Mouse (Mus musculus) adipocyte (in vitro differentiated cells): Measurements from ENCODE around the gene Olfr430.
"Not testable (repeated sequence)": the region's sequence is repeated elsewhere in the genome, so short reads cannot be mapped to it uniquely, and the experiment has no call there.

Experiments
- DNase-seq: peaks from one replicate; pipeline ENCODE4 v3.0.0-alpha.2; 2016; ENCODE audit warnings: low spot score

The Olfr430 gene

DNA sequence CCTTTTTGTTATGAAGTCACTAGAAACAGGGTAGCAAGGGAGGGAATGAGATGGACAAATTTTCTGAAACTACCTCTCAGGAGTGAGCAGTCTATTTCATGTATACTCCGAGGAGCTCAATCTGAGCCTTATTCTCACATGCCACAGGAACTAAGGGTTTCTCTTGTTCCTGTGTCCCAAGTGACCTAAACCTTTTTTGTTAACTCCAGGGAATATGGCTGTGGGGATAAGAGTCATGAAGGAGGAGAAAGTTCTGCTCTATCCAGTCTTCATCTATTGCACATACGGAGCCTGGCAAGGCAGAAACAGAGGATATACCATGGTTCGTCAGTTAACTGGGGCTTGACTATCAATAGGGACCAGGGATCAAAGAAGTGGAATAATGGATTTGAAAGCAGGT, at the start of gene Olfr430:
TSS of gene Olfr430 (plus strand) at position 301 of the 400 bp plus-strand sequence.
- DNase-seq, result no peak

DNA sequence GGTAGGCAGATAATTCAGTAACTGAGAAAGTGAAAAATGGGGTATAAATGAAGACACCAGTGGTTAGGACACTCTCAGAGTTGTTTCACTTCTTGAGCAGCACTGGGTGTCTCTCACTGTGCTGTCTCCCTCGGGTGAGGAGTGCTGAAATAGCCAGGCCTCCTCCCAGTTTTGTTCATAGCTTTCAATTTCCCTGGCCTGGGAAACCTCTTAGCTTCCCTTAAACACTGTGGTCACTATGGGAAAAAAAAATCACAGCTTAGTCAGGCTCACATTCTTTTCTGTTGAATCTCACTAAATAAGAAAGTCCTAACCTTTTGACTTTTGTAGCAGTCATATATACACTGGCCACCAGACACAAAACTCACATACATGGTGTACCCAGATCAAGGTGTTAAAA, 34.7 kb upstream of the Olfr430 start, which contains the start of gene Ifi205:
TSS of gene Ifi205 (minus strand) at position 113 of the 400 bp plus-strand sequence.
- no peak for DNase-seq

DNA sequence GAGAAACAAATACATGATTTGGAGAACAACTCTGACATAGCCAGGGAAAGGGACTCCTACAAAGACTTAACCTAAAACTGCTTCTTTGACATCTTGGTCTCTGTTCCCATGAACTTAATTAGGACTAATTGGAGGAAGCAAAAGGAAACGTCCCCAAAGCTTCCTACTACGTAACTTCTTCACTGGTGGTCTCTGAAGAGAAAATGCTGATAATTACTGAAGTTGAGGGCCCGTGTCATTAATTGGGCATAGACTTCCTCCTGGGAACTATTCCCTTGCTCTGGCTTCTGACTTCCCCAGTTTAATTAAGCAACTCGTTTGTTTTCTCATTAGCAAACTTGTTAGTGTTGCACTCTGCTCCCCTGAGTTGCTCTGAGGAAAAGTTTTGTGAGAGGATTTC, 30.6 kb upstream of the Olfr430 start:
- DNase-seq, result no peak

DNA sequence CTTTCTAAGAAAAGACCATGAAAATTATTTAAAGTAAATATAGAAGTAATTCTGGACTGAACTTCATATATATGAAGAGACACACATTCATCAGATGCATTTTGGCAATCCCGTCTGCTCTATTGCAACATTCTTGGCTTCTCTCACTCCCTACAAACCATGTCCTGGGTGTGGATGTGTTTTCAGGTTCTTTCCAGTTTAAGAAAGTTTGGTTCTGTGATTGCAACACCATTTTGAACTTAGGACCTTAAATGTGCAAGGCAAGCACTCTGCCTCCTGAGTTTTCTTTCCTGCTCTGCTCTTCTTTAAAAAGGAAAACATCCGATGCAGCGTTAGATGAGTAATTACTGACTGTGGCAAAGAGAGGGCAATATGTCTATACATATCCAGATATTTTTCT, 27.9 kb upstream of the Olfr430 start:
- peak; percentile 89 for DNase-seq

DNA sequence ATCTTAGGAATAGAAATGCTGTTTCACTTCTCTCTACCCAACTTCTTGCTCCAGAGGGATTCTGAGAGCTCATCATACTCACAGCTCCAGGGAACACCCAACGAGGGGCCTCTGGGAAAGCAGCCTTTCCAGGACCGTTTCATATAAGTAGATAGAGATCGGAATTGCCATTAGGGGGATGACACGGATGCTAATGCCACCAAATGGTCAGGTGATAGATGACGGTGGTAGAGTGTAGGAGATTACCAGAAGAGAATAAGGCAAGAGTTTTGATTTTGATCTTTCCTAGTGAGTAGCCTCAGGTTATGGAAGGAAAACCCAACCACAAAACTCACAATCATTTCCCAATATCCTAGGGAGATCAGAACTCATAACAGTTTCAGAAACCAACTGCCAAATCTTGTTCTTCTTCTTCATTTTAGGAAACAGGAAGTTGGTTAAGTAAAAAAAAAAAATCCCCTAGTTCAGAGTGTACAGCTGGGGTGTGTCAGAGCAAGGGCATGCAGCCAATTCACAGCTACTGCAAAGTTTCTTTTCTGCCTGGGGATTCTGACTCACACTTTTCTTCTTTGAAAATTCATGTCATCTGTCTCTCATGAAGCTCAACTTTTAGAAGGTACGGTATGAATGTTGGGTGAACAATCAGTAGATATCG, 25.8 kb upstream of the Olfr430 start, which contains the start of gene Olfr433:
TSS of gene Olfr433 (plus strand) at position 183 of the 655 bp plus-strand sequence.
- peak; percentile 72 for DNase-seq

DNA sequence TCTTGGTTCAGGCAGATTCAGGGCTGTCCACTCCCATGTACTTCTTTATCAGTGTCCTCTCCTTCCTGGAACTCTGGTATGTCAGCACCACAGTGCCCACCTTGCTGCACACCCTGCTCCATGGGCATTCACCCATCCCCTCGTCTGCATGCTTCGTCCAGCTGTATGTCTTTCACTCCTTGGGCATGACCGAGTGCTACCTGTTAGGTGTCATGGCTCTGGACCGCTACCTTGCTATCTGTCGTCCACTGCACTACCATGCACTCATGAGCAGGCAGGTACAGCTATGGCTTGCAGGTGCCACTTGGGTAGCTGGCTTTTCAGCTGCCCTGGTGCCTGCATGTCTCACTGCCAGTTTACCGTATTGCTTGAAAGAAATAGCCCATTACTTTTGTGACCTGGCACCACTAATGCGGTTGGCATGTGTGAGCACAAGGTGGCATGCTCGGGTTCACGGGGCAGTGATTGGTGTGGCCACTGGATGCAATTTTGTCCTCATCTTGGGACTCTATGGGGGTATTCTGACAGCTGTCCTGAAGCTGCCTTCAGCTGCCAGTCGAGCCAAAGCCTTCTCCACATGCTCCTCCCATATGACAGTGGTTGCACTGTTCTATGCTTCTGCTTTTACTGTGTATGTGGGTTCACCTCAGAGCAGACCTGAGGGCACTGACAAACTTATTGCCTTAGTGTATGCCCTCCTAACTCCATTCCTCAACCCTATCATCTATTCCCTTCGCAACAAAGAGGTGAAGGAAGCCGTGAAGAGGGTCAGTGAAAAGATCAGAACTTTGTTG, 24.1 kb upstream of the Olfr430 start:
- DNase-seq, result not testable (repeated sequence)

DNA sequence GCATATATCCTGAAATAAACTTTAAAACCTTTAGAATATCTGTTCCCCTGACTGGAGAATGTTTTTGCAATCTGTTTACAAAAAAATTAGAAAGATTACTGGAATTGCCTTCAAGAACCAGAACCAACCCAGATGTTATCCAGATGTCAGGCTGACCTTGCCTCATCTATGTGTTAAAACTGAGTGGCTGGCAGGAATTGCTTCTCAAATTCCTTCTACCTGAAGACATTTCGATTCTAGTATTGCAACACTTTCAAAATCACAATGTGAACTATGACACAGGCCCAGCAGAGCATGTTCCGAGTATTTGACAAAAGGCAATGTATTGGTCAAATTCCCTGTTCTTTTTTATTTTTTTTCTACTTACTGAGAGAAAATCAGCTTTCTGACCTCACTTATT, 22.0 kb upstream of the Olfr430 start:
- DNase-seq, result peak; percentile 72

DNA sequence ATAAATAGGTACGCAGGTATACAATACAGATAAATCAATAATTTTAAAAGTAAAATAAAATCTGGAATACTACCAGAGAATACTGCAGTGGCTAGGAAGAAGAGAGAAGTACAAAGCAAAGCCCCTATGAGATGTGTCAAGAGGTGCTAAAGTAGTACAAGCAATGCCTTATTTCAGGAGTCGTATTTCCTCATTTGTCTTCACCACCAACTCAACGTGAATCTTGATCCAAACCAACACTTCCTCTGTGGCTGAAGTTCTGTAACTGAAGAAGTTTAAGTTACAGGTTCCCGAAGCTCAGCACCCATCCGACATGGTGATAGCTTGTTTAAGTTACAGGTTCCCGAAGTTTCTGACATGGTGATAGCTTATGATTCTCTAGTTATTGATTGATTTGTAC, 18.2 kb upstream of the Olfr430 start:
- DNase-seq, result not testable (repeated sequence)

DNA sequence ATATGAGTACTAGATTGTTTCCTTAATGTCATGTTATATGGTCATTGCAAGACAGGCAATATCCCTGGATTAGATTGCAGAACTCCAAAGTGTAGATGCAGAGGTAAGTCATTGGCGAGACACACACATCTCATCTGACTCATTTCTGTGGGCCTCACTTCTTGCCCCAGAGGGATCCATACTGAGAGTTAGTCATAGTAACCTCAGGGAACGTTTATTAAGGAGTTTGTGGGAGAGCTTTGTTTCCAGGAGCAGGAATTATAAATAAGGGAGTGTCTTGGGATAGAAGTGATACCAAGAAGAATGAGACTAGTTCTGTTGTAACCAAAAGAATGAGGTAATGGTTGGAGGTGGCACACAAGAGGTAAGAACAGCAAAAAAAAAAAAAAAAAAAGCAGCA, 17.5 kb upstream of the Olfr430 start, which contains the start of gene Olfr432:
TSS of gene Olfr432 (plus strand) at position 313 of the 400 bp plus-strand sequence.
- no peak for DNase-seq

DNA sequence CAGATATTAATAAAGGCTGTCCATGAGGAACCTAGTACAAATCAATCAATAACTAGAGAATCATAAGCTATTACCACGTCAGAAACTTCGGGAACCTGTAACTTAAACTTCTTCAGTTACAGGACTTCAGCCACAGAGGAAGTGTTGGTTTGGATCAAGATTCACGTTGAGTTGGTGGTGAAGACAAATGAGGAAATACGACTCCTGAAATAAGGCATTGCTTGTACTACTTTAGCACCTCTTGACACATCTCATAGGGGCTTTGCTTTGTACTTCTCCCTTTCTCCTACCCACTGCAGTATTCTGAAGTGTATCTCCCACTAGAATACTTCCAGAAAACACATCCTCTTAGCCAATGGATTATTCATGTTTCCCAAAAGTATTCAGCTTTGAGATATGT, 17.0 kb upstream of the Olfr430 start:
- not testable (repeated sequence) for DNase-seq

DNA sequence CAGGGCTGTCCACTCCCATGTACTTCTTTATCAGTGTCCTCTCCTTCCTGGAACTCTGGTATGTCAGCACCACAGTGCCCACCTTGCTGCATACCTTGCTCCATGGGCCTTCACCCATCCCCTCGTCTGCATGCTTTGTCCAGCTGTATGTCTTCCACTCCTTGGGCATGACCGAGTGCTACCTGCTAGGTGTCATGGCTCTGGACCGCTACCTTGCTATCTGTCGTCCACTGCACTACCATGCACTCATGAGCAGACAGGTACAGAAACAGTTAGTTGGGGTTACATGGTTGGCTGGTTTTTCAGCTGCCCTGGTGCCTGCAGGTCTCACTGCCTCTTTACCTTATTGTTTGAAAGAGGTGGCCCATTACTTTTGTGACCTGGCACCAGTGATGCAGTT, 15.9 kb upstream of the Olfr430 start:
- DNase-seq, result no peak

DNA sequence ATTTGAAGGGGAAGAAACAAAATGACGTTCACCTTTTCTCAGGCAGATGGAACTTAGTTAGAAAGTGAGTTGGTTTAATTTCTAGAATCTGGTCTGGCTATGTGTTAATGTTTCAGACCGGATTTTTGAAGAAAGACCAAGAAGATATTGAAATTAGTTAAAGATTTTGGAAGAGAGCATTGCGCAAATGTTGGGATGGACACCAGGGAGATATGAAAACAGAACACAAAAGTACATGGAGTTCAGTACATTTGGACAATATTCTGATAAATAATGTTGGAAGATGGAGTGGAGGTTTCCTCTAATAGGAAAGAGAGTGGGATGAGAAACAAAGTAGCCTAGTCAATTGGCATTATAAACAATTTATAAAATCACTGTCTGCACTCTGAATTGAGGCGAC, 14.9 kb upstream of the Olfr430 start:
- no peak for DNase-seq

DNA sequence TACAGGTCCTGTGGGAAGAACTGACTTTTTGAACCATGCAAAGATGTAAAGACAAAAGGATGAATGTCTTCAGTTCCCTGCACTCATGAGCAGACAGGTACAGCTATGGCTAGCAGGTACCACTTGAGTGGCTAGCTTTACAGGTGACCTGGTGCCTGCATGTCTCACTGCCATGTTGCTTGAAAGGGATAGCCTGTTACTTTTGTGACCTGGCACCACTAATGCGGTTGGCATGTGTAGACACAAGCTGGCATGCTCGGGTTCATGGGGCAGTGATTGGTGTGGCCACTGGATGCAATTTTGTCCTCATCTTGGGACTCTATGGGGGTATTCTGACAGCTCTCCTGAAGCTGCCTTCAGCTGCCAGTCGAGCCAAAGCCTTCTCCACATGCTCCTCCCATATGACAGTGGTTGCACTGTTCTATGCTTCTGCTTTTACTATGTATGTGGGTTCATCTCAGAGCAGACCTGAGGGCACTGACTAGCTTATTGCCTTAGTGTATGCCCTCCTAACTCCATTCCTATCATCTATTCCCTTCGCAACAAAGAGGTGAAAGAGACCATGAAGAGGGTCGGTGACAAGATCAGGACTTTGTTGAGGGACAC, 14.4 kb upstream of the Olfr430 start:
- DNase-seq, result no peak

DNA sequence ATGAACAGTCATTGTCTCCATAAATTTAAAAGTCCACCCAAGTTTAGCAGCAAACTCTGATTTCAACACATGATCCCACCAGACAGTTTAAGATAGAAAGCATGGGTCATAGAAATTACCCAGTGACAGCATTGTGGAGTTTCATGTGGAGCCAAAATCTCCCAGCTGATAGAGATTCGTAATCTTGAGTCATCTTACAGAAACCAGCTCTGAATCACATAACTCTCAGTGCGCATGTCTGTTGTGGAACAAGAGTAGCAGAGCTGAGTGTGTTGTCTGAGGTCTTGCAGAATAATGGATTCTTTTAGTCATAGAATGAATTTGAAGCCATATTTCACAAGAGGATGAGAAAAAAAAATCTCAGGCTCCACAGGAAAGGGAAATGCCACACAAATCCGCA, 13.4 kb upstream of the Olfr430 start:
- DNase-seq, result peak; percentile 40

DNA sequence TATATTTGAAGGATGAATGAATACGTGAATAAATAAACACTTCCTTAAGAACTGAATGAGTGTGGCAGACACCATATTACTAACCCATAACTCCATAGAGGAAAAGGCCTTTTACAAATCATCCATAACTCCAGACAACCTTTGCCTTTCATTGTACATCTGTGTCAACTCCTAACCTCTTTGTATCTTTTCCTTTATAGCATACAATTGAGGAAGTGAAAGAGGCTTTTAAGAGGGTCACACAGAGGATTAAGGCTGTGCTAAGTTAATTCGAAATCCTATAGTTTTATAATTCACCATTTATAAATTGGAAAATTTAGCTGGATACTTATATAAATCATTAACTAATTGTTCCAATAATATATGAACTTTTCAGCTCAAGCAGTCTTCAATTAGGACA, 11.2 kb upstream of the Olfr430 start:
- no peak for DNase-seq

DNA sequence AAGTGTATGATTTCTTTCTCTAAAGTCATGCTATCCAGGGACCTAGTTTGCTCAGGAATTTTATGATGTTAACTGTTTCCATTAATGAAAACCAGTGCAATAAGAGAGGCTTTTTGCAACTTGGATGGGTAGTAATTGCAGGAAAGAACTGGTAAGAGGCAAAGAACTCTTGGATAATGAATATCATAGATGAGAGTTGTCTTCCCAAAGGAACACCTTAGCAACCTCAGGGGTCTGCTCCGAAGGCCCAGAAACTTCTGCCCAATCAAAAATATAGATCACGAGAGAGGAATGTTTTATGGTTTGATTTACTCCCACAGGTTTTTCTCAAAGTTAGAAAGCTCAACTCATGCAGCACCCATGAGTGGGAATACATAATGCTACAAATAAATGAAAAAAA, 17.6 kb downstream of the Olfr430 start, which contains the start of gene Olfr429:
TSS of gene Olfr429 (plus strand) at position 301 of the 400 bp plus-strand sequence.
- no peak for DNase-seq

DNA sequence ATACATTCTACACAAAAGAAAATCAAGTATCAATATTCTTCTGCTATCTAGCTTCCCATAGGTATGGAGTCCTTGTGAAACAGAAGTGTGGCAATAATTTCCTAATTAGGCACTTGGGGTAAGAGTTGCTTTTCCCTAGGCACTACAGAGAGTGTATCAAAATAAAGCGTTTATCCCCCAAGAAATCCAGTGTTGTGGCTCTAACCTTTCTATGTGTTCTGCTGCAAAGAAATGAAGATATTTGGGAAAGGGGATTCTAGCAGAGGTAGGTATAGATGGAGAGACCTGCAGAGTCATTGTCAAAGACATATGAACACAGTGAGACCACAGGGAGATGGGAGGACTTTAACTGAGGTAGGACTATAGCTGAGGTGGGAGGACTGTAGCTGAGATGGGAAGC, 30.2 kb downstream of the Olfr430 start, which contains the start of gene Olfr427:
TSS of gene Olfr427 (plus strand) at position 301 of the 400 bp plus-strand sequence.
- DNase-seq, result no peak

DNA sequence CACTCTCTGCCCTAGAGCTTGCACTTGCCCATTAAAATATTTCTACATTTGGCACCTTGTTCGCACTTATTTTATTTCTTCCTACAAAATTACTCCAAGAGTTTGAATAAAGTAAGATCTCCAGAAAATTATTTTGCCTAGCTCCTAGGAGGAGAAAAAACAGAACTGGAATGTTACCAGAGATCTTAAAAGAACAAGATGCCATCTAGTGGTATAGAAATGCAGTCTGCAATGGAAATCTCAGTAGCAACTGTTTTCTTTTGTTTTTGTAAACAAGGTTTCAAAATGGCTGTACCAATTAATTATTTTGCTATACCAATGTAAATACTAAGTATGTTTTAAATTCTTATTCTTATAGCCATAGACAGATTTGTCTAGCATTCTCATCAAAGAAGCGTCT, 37.3 kb downstream of the Olfr430 start:
- peak; percentile 55 for DNase-seq

DNA sequence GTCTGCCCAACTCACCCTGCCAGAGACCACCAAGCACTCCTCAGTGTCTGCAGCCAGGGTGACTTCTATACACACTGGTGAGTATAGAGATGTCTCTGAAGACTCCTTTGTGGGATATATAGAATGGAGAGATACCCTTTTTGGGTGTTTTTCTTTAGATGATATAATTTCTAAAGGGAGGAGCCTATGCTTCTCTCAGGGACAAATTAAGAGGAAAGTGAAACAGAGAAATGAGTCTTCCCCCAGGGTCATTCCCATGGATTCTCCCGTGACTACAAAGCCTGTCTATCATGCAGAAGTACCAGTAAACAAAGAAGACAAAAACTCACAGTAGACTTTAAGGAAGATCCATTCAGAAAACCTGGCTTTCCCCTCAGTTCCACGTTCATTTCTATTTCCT, 54.7 kb downstream of the Olfr430 start, which contains the start of gene Olfr231:
TSS of gene Olfr231 (minus strand) at position 101 of the 400 bp plus-strand sequence.
- DNase-seq, result no peak
